Mouse (Mus musculus): ENCODE results near the gene Glul. TPM values are rescaled to one million over a fixed set of nuclear protein-coding genes. Genes with fewer than 3 reads are reported as not detected.

Gene Glul
- total RNA-seq, 1 experiment from 2014 or later: 78.8 TPM

DNA sequence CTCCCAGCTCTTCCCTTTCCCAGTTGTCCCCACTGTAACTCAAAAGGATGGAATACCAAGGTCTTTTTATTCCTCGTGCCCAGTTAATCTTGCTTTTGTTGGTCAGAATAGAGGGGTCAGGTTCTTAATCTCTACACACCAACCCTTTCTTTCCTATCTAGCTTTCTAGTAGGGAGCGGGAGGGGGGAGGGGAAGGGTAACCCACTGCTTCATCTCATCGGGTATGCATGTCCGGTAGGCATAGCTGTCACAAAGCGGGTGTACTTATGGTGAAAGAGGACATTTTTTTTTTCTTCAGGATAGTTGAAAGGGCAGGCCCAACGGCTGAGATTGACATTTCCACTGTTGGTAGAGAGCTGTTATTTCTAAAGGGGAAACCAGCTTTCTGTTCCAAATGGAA, 8.5 kb downstream of the Glul start:
- ATAC-seq (replicated peaks; ENCODE audit: insufficient number of reproducible peaks, low FRiP score, low TSS enrichment, poor library complexity, severe bottlenecking): no peak

DNA sequence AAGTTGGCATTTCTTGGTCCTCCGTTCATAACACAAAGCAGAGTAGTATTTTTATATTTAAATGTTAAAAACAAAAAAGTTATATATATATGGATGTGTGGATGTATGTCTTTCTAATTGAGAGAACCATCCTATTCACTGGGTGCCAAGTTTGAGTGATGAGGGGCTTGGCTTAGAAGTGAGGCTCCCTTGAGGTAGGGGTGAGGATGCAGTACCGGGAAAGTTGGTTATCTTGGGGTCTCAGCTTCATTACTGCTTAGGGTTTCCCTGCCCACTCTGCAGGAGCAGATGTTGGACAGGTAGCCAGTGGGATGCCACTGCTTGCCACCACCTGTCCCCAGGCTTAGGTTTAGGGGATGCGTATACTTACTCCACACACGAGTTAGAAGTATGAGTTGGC, 9.0 kb downstream of the Glul start:
- ATAC-seq (replicated peaks; ENCODE audit: insufficient number of reproducible peaks, low FRiP score, low TSS enrichment, poor library complexity, severe bottlenecking): no peak

DNA sequence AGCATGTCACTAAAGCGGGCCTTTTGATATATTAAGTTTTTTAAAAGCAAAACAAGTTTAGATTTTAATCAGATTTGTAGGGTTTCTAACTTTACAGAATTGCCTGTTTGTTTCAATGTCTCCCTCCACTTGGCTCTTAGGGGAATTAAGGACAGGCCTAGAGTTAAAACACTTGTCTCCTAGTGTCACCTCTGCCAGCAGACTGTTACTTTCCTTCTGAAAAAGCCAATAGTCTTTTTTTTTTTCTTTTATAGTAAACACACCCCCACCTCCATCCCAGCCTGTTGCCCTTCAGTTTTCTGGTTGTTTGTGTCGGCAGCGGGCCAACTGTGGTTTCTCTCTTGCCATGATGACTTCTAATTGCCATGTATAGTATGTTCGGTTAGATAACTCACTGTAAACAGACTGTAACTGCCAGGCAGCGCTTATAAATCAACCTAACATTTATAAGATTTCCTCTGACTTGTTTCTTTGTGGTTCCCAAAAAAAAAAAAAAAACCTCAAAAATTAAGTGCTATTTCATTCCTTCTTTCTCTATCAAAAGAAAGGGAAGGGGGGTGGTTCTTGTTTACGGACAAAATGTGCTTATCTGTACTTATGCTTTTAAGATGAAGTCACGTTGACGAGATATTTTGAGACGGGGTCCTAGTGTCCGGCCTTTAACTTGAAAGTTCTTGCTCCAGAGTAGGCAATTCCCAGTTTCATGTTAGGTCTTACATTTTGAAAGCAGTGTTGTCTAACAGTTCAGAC, 9.6 kb downstream of the Glul start:
- ATAC-seq (replicated peaks; ENCODE audit: insufficient number of reproducible peaks, low FRiP score, low TSS enrichment, poor library complexity, severe bottlenecking): no peak

DNA sequence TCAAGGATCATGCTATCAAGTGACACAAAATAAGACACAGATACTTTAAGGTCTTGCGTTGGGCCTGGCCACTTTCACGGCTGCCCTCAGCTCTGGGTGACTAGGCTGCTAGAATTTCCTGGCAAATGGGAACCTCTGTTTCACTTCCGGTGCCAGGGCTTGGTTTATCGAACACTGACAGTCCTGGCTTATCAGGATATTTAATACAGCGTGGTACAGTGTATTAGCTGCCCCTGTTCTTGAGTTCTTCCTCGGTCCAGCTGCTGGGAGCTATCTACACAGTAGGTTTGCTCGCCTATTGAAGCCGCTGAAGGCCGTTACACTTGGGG, 10.2 kb downstream of the Glul start:
- ATAC-seq (replicated peaks; ENCODE audit: insufficient number of reproducible peaks, low FRiP score, low TSS enrichment, poor library complexity, severe bottlenecking): no peak

DNA sequence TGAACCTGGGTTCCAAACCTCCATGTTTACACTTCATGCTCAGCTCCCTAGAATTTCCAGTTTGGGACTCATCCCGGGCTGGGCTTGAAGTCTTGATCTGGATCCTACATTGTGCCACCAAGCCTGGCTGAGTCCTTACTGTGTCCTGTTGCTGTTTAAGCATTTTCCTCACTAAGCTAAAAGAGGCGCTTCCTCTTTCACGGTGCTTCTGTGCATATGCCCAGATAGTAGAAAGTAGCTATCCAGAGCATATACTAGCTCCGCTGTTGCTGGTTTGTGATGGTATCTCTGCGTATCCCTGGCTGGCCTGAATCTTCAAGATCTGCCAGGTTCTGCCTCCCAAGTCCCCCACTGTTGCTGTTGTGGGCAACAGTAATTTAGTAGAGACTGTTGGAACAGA, 10.7 kb downstream of the Glul start:
- no peak for ATAC-seq (replicated peaks; ENCODE audit: insufficient number of reproducible peaks, low FRiP score, low TSS enrichment, poor library complexity, severe bottlenecking)

DNA sequence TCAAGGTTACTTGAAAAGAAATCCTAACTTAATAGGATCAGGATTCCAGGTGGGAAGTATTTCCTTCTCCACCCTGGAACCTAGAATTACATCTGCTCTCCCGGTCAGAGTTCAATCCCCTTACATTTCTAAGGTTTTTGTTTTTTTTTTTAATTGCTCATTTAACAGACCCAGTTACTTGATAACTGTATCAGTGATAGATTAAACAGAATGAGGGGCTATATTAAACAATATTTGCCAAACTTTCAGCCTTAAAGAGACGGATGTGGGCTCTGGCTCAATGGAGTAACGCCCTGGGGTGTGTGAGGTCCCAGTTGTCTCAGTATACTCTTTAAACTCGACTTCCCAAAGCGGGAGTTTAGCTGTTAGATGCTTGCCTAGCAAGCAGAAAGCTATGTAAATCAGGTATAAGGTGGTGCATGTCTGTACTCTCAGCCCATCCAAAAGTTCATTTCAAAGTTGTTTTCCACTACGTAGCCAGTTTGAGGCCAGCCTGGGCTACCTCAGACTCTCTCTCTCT, 11.6 kb downstream of the Glul start:
- no peak for ATAC-seq (replicated peaks; ENCODE audit: insufficient number of reproducible peaks, low FRiP score, low TSS enrichment, poor library complexity, severe bottlenecking)

DNA sequence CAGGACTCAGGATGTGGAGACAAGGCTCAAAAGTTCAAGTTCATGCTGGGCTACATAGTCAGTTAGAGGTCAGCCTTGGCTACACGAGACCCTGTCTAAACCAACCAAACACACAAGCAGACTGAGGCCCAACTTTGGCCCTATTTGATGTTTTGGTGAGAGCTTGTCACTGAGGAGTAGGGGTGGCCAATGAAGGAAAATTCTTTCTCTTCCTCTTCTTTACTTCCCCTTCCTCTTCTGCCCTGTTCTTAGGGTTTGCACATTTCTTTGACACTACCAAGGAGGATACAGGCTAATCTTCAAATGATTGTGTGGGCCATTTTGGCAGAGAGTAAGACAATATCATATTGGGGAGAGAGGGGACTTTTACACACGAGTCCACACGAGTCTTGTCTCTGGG, 14.1 kb downstream of the Glul start:
- peak; percentile 88 for ATAC-seq (replicated peaks; ENCODE audit: insufficient number of reproducible peaks, low FRiP score, low TSS enrichment, poor library complexity, severe bottlenecking)

DNA sequence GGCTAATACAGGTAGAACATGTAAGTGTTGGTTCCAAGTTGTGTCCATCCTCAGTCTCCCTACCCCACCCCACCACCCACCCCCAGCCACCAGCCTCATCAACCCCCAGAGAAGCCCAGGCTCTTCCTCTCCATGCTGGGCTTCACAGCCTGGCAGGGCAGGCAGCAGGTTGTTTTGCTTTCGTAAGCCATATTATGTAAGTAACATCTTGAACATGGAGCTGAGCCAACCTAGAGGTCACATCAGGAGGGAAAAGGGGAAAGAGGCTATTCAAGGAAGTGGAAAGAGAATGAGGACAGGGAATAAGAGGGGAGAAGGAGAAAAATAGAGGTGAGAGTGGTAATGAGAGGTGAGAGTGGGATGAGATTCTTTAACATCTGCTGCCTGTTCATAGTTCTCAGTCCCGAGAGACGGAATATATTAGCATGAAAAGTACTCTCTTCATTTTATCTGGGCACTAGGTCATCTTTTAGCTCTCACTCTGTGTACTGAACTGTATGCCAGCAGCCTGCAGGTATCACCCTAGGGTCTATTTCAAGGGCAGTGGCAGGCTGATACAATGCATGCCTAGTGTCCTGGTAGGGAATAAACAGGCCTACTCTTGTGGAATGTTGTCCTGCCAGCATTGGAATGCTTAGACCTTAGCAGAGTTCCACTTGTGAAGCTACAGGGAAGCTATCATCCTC, 18.9 kb downstream of the Glul start:
- ATAC-seq (replicated peaks; ENCODE audit: insufficient number of reproducible peaks, low FRiP score, low TSS enrichment, poor library complexity, severe bottlenecking): no peak

DNA sequence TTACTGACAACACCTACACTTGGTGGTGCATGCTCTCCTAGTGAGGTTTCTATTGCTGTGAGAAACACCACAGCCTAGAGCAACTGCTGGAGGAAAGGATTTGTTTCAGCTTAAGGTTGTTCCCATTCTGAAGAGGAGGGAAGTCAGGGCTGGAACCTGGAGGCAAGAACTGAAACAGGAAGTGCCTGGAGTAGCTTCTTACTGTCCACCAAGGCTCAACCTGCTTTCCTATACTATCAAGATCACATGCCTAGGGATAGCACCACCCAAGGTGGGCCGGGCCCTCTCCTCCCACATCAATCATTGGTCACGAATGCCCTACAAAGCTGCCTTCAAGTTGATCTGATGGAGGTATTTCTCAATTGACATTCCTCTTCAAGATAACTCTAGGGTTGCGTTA, 21.9 kb downstream of the Glul start:
- ATAC-seq (replicated peaks; ENCODE audit: insufficient number of reproducible peaks, low FRiP score, low TSS enrichment, poor library complexity, severe bottlenecking): 0 out of 2 replicates have a peak, but pooled peaks have one; percentile 22

DNA sequence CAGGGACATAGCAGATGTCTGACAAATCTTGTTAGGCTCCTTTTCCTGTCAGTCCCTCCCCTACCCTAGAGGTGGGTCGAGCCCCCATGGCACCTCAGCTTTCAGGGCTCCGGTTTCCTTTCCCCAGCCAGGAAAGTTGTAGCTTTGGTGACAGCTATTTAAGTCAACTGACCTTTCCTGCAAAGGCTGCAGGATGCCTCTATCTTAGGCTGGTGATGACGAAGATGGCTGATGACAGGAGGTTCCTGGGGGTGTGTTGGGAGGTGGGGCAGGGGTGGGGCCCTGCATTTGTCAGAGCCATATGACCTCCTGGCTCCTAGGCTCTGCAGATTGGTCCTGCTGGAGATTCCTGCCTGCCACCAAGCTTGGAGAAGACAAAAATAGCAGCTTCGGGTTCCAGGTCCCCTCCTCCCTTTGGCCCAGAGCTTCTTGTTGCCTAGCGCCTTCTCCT, 22.9 kb downstream of the Glul start:
- no peak for ATAC-seq (replicated peaks; ENCODE audit: insufficient number of reproducible peaks, low FRiP score, low TSS enrichment, poor library complexity, severe bottlenecking)

DNA sequence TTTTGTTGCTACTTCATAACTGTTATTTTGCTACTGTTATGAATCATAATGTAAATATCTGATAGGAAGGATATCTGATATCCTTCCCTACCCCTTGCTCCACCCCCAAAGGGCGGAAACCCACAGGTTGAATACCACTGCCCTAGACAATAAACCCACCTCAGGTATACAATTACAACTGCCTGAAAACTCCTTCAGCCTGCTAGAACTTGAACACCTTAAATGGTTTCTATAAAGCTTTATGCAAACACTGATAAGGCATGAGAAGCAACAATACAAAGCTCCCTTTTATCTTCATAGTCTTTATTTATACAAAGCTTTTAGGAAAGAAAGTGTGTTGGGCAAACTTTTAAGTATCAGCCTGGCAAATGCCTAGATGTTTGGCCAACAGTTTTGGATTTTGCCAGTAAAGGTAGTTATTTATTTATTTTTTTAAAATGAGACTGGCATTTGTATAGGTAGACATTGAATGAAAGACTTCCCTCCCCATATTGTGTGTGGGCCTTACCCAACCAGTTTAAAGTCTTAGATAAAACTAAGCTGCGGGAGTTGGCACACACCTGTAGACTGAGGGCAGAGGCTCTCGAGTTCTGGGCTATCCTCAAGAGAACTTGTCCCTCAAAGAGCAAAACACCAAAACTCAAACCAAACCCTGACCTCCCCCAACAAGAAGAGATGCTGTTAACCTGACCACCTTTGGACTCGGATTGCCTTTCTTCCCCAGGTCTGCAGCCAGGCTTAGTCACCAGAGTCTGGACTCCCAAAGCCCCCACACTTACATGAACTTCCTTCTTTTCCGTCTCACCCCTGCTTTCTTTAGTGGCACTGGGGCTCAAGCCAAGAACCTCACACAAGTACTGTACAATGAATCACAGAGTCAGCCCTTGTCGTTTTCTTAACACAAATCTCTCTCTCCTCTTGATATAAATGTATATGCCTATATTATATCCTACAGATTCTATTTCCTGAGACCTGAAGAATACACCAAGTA, 24.9 kb downstream of the Glul start:
- no peak for ATAC-seq (replicated peaks; ENCODE audit: insufficient number of reproducible peaks, low FRiP score, low TSS enrichment, poor library complexity, severe bottlenecking)

DNA sequence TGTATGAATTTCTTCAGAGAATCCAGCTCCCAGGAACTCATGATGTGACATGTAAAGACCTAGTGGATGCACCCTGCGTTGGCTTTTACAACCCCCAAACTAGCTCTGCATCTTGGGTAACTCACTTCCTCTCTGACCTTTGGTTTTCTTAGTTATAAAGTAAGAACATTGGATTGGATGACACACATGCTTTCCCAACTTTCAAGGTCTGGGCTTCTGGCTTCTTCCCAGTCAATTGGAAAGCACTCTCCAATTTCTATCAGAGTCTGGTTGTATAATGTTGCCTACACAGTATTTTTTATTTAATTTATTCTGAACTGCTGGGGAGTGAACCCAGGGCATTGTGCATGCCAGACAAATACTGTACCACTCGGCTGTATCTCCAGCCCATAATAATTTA, 30.7 kb downstream of the Glul start:
- ATAC-seq (replicated peaks; ENCODE audit: insufficient number of reproducible peaks, low FRiP score, low TSS enrichment, poor library complexity, severe bottlenecking): no peak

DNA sequence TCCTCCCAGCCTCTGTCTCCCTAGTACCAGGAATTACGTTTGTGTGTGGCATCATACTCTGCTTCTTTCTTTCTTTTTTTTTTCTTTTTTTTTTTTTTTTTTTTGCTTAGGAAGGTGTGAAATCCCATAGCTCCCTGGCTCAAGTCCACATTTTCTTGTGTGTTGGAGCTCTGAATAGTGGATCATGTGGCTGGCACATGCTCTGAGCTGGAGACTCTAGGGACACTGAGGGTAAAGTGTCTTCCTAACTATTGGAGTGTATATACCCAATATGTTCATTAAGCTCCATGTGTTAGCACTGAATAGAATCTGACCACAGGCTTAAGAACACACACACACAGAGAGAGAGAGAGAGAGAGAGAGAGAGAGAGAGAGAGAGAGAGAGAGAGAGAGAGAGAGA, 34.0 kb downstream of the Glul start:
- no peak for ATAC-seq (replicated peaks; ENCODE audit: insufficient number of reproducible peaks, low FRiP score, low TSS enrichment, poor library complexity, severe bottlenecking)

DNA sequence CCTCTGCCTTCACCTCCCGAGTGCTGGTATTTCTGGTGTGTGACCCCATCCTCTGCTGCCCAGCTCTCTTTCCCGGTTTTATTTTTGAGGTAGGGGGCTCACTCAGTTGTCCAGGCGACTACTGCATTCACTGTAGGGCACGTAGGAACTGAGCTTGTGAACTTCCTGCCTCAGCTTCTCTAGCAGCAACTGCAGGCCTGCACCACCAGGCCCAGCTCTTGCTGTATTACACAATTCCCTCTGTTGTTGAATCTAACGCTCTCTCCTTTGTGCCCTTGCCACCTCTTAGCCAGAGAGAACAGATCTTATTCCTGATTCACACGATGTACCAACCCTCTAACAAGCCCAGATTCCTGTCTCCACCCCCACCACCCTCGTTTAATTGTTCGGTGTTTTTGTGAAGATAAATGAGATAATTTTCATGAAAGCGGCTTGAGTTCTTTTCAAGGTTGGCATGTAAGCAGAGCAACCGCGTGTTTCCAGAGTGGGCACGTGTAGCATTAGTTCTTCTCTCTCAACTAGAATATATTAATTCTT, 36.2 kb downstream of the Glul start:
- ATAC-seq (replicated peaks; ENCODE audit: insufficient number of reproducible peaks, low FRiP score, low TSS enrichment, poor library complexity, severe bottlenecking): no peak

DNA sequence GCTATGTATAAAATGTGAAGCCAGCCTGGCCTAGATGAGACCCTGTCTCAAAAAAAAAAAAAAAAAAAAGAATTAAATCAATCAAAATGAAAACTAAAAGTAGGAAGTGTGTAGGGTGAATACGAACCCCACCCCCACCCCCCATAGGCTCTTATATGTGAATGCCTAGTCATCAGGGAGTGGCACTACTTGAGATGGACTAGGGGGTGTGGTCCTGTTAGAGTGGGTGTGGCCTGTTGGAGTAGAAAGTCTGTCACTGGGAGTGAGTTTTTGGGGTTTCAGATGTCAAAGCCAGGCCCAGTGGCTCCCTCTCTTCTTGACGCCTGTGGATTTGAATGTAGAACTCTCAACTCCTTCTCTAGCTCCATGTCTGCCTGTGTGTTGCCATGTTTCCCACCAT, 37.3 kb downstream of the Glul start:
- no peak for ATAC-seq (replicated peaks; ENCODE audit: insufficient number of reproducible peaks, low FRiP score, low TSS enrichment, poor library complexity, severe bottlenecking)

DNA sequence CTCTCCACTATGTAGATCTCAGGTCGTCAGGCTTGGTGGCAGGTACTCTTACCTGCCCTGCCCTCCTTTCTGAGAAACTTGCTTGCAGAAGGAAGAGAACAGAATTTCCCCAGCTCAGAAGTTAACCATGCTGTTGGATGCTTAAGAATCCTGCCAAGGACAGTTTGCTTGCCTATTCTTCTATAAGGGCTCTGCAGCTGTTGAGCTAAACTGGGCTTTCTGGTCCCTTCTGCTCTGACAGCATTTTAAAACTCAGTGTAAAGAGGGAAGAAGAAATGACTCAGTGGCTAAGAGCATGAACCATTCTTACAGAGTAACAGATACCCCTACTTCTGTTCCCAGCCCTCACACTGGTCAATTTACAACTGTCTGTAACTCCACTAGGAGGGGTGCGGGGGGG, 41.2 kb downstream of the Glul start:
- ATAC-seq (replicated peaks; ENCODE audit: insufficient number of reproducible peaks, low FRiP score, low TSS enrichment, poor library complexity, severe bottlenecking): no peak

DNA sequence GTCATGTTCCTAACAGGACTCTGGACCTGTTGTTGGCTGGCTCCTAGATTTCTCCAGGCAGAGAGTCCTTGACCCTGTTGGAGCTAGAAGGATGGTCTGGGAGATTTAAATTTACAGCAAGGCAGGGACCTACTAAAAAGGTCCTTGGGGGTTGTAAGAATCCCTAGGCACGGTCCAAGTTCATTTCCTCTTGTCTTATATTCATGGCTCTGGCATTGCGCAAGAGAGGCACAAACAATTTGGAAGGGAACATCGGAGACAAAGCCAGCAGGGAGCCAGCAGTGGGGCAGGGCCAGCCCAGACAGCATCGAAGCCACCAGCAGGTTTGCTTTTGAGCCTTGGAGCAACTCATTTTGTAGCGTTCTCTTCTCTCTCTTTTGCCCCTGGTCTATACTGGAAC, 45.4 kb downstream of the Glul start:
- ATAC-seq (replicated peaks; ENCODE audit: insufficient number of reproducible peaks, low FRiP score, low TSS enrichment, poor library complexity, severe bottlenecking): no peak

DNA sequence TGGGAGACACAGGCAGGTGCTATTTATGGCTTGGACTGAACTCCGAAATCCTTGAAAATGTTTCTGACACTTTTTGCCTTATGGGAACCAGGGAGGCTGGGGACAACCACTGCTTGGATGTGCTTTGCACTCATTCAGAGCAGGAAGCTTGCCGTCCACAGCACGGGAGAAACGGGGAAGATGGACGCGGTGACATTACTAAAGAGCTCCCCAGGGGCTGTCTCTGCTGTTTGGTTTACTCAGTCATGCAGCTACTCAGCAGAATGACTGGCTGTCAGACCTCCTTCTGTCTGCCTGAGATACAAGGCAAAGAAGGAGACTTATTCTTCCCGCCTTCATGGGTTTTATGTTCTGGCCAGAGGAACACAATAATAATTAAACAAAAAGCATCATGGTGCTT, 47.2 kb downstream of the Glul start:
- no peak for ATAC-seq (replicated peaks; ENCODE audit: insufficient number of reproducible peaks, low FRiP score, low TSS enrichment, poor library complexity, severe bottlenecking)

DNA sequence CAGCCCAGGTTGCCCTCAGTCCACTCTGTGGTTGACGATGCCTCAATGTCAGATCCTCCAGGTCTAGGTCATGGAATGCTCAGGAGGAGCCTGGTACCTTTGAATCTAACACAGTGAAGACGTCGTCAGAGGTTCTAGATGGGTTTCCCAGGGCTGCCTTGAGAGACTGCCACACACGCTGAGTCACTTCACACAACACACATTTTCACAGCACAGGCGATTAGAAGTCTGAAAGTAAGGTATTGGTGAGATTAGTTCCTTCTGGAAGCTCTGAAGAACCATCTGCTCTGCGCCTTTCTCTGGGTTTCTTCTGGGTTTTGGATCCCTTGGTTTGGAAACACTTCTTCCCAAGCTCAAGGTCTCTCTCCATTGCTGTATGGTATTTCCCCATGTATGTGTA, 48.1 kb downstream of the Glul start:
- no peak for ATAC-seq (replicated peaks; ENCODE audit: insufficient number of reproducible peaks, low FRiP score, low TSS enrichment, poor library complexity, severe bottlenecking)

Measured in monocyte, adult 5-6 weeks (primary cell).